Mouse (Mus musculus) myocyte (in vitro differentiated cells): Measurements from ENCODE around the gene Rapgef5. TPM values are rescaled to one million over a fixed set of nuclear protein-coding genes. Genes with fewer than 3 reads are reported as not detected.

Source experiments
- H3K27me3 ChIP-seq: one replicate; pipeline ENCODE4 v1.6.1; 2011; ENCODE audit not compliant: control insufficient read depth, insufficient read depth, insufficient read length
- H3K36me3 ChIP-seq: one replicate; pipeline ENCODE4 v1.6.1; 2011; ENCODE audit not compliant: control insufficient read depth, insufficient read depth
- H3K4me2 ChIP-seq: one replicate; pipeline ENCODE4 v1.6.1; 2011; ENCODE audit warnings: low read depth, control low read depth
- H3K4me3 ChIP-seq: one replicate; pipeline ENCODE4 v1.5.1; 2011; ENCODE audit warnings: mild to moderate bottlenecking, control low read depth, moderate library complexity
- H3K79me2 ChIP-seq: one replicate; pipeline ENCODE4 v1.6.1; 2011; ENCODE audit not compliant: control insufficient read depth, insufficient read depth
- H3ac ChIP-seq: one replicate; pipeline ENCODE4 v1.6.1; 2011; ENCODE audit not compliant: control insufficient read depth, insufficient read length
- CEBPB ChIP-seq: IDR thresholded peaks from 2 replicates; pipeline ENCODE4 v1.6.1; 2011; ENCODE audit warnings: mild to moderate bottlenecking, moderate library complexity; ENCODE audit not compliant: poor library complexity, insufficient read depth, severe bottlenecking
- E2F4 ChIP-seq: IDR thresholded peaks from one replicate; pipeline ENCODE4 v1.6.1; 2011; ENCODE audit warnings: mild to moderate bottlenecking, control low read depth, moderate library complexity; ENCODE audit not compliant: insufficient read depth
- MAX ChIP-seq: IDR thresholded peaks from one replicate; pipeline ENCODE4 v1.6.1; 2011; ENCODE audit warnings: low read depth, mild to moderate bottlenecking, control low read depth
- MYOD1 ChIP-seq, 3 experiments: IDR thresholded peaks; one replicate each; pipeline ENCODE4 v1.6.1; 2011; ENCODE audit warnings: control low read depth in 2 of 3, low read depth in 2 of 3, mild to moderate bottlenecking in 2 of 3, moderate library complexity in 1 of 3; ENCODE audit not compliant: insufficient read length in 2 of 3, control insufficient read depth in 1 of 3
- MYOG ChIP-seq, 3 experiments: IDR thresholded peaks; one replicate each; pipeline ENCODE4 v1.6.1; 2011; ENCODE audit warnings: control low read depth in 2 of 3, low read depth in 2 of 3, mild to moderate bottlenecking in 2 of 3; ENCODE audit not compliant: insufficient read length in 2 of 3, control insufficient read depth in 1 of 3, insufficient read depth in 1 of 3
- POLR2A ChIP-seq: IDR thresholded peaks from one replicate; pipeline ENCODE4 v1.6.1; 2011; ENCODE audit warnings: low read depth, mild to moderate bottlenecking, control low read depth, moderate library complexity; ENCODE audit not compliant: insufficient read length
- POLR2AphosphoS2 ChIP-seq: IDR thresholded peaks from one replicate; pipeline ENCODE4 v1.6.1; 2011; ENCODE audit warnings: low read depth, control low read depth; ENCODE audit not compliant: insufficient read length
- REST ChIP-seq: IDR thresholded peaks from one replicate; pipeline ENCODE4 v1.6.1; 2011; ENCODE audit warnings: mild to moderate bottlenecking, control low read depth, moderate library complexity; ENCODE audit not compliant: insufficient read depth, insufficient read length
- SRF ChIP-seq: IDR thresholded peaks from one replicate; pipeline ENCODE4 v1.6.1; 2011; ENCODE audit warnings: low read depth; ENCODE audit not compliant: control insufficient read depth, insufficient read length
- TCF12 ChIP-seq: IDR thresholded peaks from one replicate; pipeline ENCODE4 v1.6.1; 2011; ENCODE audit warnings: mild to moderate bottlenecking, control low read depth; ENCODE audit not compliant: poor library complexity, insufficient read depth, severe bottlenecking
- TCF3 ChIP-seq: IDR thresholded peaks from one replicate; pipeline ENCODE4 v1.6.1; 2011; ENCODE audit warnings: low read depth, control low read depth; ENCODE audit not compliant: insufficient read length
- USF1 ChIP-seq: IDR thresholded peaks from one replicate; pipeline ENCODE4 v1.6.1; 2011; ENCODE audit warnings: low read depth, mild to moderate bottlenecking, control low read depth, moderate library complexity
- polyA plus RNA-seq: library from polyadenylated mRNA; unstranded; fragments of >200 nt; fragmentation: generic; extraction: Trizol; gene quantifications from one replicate; pipeline ENCODE4 v1.2.1, GENCODE M21; 2012; ENCODE audit warnings: missing spikeins

Rapgef5 gene
- polyA plus RNA-seq, 1 experiment = 0.01 TPM

DNA sequence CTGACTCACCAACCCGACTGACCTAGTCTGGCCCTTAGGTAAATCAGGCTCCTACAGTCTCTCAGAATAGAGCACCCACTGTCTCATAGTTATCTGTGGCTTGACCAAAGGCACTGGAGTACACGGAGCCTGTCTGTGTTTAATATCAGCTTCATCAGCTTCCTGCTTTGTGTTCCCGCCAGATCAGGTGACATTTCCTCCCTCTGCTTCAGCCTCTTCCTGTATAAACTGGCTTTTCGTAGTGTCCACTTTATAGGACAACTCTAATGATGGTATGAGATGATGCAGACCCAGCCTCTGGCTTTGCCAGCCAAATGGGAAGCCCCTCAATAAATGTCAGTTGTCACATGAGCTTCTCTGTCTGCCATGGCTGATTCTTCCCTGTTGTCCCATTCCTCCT is 163.5 kb downstream of the Rapgef5 start:
- Histone ChIP-seq H3K4me3 (no peak overlapping the region), H3K27me3 (no peaks in the 10 kb centered on the region), H3K79me2 (no peaks in the 10 kb centered on the region), H3ac (no peak overlapping the region), H3K4me2 (no peak overlapping the region), H3K36me3 (no peaks in the 10 kb centered on the region)
- no peak for TF ChIP-seq CEBPB
- no peak for TF ChIP-seq REST
- no peak for TF ChIP-seq USF1
- TF ChIP-seq E2F4 = no peak
- TF ChIP-seq TCF12 = no peak
- no peak for TF ChIP-seq POLR2AphosphoS2
- no peak for TF ChIP-seq SRF
- no peak for TF ChIP-seq MYOG (IDR thresholded peaks at IDR 0.05; ENCODE audit: control insufficient read depth in 1 of 3, insufficient read depth in 1 of 3, insufficient read length in 2 of 3, low read depth in 2 of 3)
- TF ChIP-seq MAX = no peak
- TF ChIP-seq MYOD1 (IDR thresholded peaks at IDR 0.05; ENCODE audit: control insufficient read depth in 1 of 3, insufficient read length in 2 of 3, low read depth in 2 of 3) = no peak
- TF ChIP-seq POLR2A = no peak
- no peak for TF ChIP-seq TCF3

DNA sequence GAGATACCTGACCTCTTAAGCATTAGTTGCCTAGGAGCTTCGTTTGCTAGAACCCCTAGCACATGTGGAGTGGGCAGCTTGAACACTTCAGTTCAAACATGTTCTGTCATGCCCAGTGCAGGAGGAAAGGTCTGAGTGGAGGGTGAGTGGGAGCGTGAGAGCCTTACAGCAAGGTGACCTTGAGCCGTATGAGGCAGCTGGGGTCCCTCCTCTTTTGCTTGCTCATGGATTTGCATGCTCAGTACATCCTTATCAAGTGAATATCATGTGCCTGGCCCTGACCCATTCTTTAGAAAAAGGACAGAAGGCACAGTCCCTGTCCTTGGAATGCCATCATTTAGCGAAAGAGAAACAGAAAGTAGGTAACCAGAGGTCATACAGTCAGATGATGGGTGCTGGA is 165.0 kb downstream of the Rapgef5 start:
- Histone ChIP-seq H3K27me3 (no peaks in the 10 kb centered on the region), H3K4me3 (no peak overlapping the region), H3K36me3 (no peaks in the 10 kb centered on the region), H3K4me2 (no peak overlapping the region), H3ac (no peak overlapping the region), H3K79me2 (no peaks in the 10 kb centered on the region)
- TF ChIP-seq E2F4 = no peak
- no peak for TF ChIP-seq USF1
- no peak for TF ChIP-seq MYOD1 (IDR thresholded peaks at IDR 0.05; ENCODE audit: control insufficient read depth in 1 of 3, insufficient read length in 2 of 3, low read depth in 2 of 3)
- no peak for TF ChIP-seq POLR2AphosphoS2
- no peak for TF ChIP-seq SRF
- no peak for TF ChIP-seq TCF3

DNA sequence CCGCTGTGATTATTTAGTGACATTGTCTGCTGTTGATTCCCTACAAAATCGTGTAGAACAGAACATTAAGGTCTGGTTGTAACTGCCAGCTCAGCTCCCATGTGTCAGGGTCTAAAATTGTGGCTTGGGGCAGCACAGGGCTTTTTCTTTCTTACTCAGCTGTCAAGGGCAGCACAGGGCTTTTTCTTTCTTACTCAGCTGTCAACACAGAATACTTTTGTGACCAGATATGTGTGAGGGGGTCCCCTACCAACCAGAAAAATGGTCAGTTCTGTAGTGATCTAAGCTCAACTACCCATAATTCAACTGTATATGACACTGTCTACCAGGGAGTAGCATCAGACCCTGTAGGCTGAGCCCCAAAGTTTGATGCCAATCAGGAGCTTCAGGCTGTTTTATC is 167.1 kb downstream of the Rapgef5 start:
- no peak overlapping the region for H3K4me3 ChIP-seq
- no peak overlapping the region for H3ac ChIP-seq
- no peak overlapping the region for H3K4me2 ChIP-seq
- no peaks in the 10 kb centered on the region for H3K36me3 ChIP-seq
- no peaks in the 10 kb centered on the region for H3K27me3 ChIP-seq
- H3K79me2 ChIP-seq = no peaks in the 10 kb centered on the region
- TF ChIP-seq MAX (no peak), E2F4 (no peak), REST (no peak), USF1 (no peak), SRF (no peak), MYOG (IDR thresholded peaks at IDR 0.05; ENCODE audit: control insufficient read depth in 1 of 3, insufficient read depth in 1 of 3, insufficient read length in 2 of 3, low read depth in 2 of 3) (no peak), POLR2A (no peak), POLR2AphosphoS2 (no peak), TCF12 (no peak), TCF3 (no peak), CEBPB (no peak), MYOD1 (IDR thresholded peaks at IDR 0.05; ENCODE audit: control insufficient read depth in 1 of 3, insufficient read length in 2 of 3, low read depth in 2 of 3) (no peak)

DNA sequence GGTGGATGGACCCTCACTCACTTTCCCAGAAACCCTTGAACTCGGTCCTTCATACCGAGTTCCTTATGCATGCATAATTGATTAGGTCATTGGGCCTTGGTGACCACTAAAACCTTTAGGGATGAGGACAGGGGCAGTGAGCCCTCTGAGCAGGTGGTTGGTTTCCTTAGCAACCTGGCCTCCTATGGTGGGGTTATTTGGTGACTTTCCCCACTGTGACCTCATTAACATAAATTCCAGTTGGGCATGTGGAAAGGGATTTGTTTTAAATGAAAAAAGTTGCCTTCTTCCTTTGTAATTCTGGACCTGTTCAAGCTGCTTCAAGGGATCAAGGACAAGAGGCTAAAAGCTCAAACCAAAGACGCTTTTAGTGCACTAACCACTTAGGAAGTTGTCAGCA is 167.7 kb downstream of the Rapgef5 start:
- Histone ChIP-seq H3K36me3 (no peaks in the 10 kb centered on the region), H3K27me3 (no peaks in the 10 kb centered on the region), H3K79me2 (no peaks in the 10 kb centered on the region), H3K4me3 (no peak overlapping the region), H3ac (no peak overlapping the region), H3K4me2 (no peak overlapping the region)
- no peak for TF ChIP-seq POLR2AphosphoS2
- no peak for TF ChIP-seq REST
- TF ChIP-seq TCF12 = no peak
- no peak for TF ChIP-seq MYOD1 (IDR thresholded peaks at IDR 0.05; ENCODE audit: control insufficient read depth in 1 of 3, insufficient read length in 2 of 3, low read depth in 2 of 3)
- no peak for TF ChIP-seq E2F4
- TF ChIP-seq MYOG (IDR thresholded peaks at IDR 0.05; ENCODE audit: control insufficient read depth in 1 of 3, insufficient read depth in 1 of 3, insufficient read length in 2 of 3, low read depth in 2 of 3) = no peak
- no peak for TF ChIP-seq SRF
- TF ChIP-seq USF1 = no peak
- no peak for TF ChIP-seq MAX
- TF ChIP-seq TCF3 = no peak
- TF ChIP-seq POLR2A = no peak
- no peak for TF ChIP-seq CEBPB

DNA sequence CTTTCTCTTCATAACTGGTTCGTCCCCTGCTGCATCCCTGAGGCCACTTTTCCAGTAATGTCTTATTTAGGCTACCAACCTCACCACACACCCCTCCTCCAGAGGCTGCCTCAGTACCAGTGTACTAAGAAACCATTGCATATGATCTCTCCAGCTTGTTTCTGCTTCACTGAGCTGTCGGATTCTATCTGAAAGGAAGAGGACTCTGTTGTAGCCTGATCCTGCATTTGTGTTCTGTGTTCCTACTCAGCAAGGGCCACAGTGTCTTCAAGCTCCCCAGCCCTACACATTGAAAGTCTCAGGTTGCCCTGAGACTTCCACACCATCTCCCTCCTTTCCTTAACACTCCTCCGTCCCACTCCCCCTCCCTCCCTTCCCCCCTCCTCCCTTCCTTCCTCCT is 168.5 kb downstream of the Rapgef5 start:
- no peak overlapping the region for H3K4me2 ChIP-seq
- TF ChIP-seq TCF3 (no peak), MYOG (IDR thresholded peaks at IDR 0.05; ENCODE audit: control insufficient read depth in 1 of 3, insufficient read depth in 1 of 3, insufficient read length in 2 of 3, low read depth in 2 of 3) (no peak), MYOD1 (IDR thresholded peaks at IDR 0.05; ENCODE audit: control insufficient read depth in 1 of 3, insufficient read length in 2 of 3, low read depth in 2 of 3) (no peak), SRF (no peak), MAX (no peak), REST (no peak), USF1 (no peak), E2F4 (no peak), CEBPB (no peak), POLR2A (no peak), POLR2AphosphoS2 (no peak), TCF12 (no peak)
- H3K36me3 ChIP-seq = no peaks in the 10 kb centered on the region
- H3ac ChIP-seq = no peak overlapping the region
- H3K27me3 ChIP-seq = no peaks in the 10 kb centered on the region
- H3K79me2 ChIP-seq = no peaks in the 10 kb centered on the region
- no peak overlapping the region for H3K4me3 ChIP-seq
